Mouse (Mus musculus): ENCODE measurements around the gene Pknox1. TPM values are rescaled to one million over a fixed set of nuclear protein-coding genes. Genes with fewer than 3 reads are reported as not detected.
A peak's percentile ranks its signal among the peaks of the same experiment; 100 is the strongest.

Gene Pknox1
- total RNA-seq, 2 experiments from 2014 or later: 7.9 to 10.7 TPM

- intact Hi-C loops (cut with DNase I; ENCODE audit: low total_unique reads): no loop called here
- no peak for DNase-seq
Measured at GRCm38 (mm10) chr17:31636277-31636941, 71.9 kb downstream of the Pknox1 start.

DNA sequence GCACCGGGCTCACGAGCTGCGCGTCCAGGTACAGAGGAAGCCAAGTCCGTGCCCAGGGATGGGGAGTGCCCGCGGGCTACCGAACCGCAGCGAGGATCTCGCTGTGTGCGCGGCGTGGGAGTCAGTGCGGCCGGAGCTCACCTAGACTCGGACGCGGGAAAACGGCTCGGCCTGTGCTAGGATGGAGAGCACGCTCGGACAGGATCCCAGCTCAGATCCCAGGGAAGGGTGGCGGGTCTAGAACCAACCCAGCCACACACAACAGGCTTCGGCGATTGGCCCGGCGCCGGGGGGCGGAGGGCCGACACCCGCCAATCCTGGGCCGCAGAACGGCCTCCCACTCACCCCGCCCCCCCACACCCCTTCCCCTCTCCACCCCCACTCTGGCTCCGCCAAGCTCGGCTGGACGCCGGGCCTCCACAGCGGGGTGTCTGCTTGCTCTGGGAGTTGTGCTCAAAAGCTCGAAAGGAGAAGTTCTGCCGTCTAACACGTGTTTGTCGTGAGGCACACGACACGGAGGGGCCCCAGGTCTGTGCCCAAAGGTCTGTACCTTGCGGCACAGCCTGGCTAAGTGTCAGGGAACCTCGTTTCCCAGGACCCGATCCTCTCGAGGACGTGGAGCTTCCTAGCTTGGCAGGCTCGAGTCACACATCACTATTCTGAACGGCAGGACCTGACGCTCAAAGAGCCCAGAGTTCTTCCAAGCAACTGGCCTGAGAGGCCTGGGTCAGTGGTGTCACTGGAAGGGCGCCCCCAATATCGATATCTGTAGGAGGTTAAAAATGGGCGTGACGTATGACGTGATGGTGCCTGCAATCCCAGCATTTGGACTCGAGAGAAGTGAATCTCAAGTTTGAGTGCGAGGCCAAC, 72.6 kb downstream of the Pknox1 start, which contains the start of gene Cbs:
Gene Cbs (minus strand): TSS at position 297 of the 870 bp plus-strand sequence.
- DNase-seq: peak; percentile 85
- intact Hi-C loops (cut with DNase I; ENCODE audit: low total_unique reads): no loop called here

DNA sequence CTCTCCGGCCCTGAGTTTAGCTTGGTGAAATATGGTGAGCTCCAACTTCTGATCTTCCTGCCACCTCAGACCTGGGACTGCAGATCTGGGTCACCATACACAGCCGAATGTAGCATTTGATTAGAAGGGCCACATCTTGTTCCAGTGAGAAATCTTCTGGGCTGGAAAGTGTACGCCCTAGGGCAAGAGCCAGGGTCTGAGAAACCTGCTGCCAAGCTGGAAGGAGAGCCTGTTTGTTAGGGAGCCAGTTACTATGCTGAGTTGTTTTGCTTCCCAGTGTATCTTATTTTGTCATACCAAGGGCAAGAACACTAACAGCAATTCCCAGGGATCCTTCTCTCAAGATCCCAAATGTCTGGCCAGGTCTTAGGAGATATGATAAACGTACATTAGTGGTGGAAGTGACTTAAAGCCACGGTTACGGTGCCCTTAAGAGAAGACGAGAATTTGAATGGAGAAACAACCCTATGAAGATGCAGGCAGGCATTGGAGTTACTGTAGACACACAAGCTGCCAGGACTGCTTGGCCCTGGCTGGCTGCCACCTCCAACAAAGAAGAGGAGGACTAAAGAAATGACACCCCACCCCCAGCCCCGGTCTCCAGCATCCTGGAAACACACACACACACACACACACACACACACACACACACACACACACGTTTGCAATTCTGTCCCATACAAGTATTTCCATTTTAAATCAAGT, 73.5 kb downstream of the Pknox1 start:
- DNase-seq: peak; percentile 52
- intact Hi-C loops (cut with DNase I; ENCODE audit: low total_unique reads): no loop called here

- intact Hi-C loops (cut with DNase I; ENCODE audit: low total_unique reads): no loop called here
- DNase-seq: no peak
Measured at GRCm38 (mm10) chr17:31639651-31640050, 75.1 kb downstream of the Pknox1 start.

DNA sequence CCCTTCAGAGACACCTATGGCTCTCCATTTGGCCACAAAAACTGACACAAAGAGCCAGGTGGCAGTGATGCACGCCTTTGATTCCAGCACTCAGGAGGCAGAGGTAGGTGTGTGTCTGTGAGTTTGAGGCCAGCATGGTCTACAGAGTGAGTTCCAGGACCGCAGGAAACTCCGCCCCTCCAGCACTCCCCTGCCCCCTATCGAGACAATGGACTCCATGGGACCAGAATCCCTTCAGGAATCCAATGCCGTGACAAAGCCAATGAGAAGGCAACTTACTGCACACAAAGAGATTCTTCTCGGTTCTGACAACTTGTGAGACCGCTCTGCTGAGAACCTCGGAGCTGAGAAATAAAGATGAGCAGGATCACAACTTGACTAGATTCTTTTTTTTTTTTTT, 77.8 kb downstream of the Pknox1 start:
- no peak for DNase-seq
- intact Hi-C loops (cut with DNase I; ENCODE audit: low total_unique reads): no loop called here

GRCm38 (mm10) chr17:31642913-31643312, 78.4 kb downstream of the Pknox1 start:
- intact Hi-C loops (cut with DNase I; ENCODE audit: low total_unique reads): no loop called here

GRCm38 (mm10) chr17:31646199-31647002, 81.9 kb downstream of the Pknox1 start:
- DNase-seq: no peak
- intact Hi-C loops (cut with DNase I; ENCODE audit: low total_unique reads): no loop called here

More at GRCm38 (mm10) chr17:31642913-31643312, 78.4 kb downstream of the Pknox1 start:
- DNase-seq: no peak

GRCm38 (mm10) chr17:31652152-31652551, 87.6 kb downstream of the Pknox1 start:
- intact Hi-C loops (cut with DNase I; ENCODE audit: low total_unique reads): loop anchor here (10.0 kb wide), 1 partner anchor 87 kb away; the partner anchor contains the start of gene Pknox1
- DNase-seq: no peak

GRCm38 (mm10) chr17:31653277-31653676, 88.7 kb downstream of the Pknox1 start:
- no peak for DNase-seq
- intact Hi-C loops (cut with DNase I; ENCODE audit: low total_unique reads): loop anchor here (10.0 kb wide), 1 partner anchor 88 kb away; the partner anchor contains the start of gene Pknox1

GRCm38 (mm10) chr17:31655366-31655765, 90.8 kb downstream of the Pknox1 start:
- intact Hi-C loops (cut with DNase I; ENCODE audit: low total_unique reads): loop anchor here (5.0 to 10.0 kb wide), 2 partner anchors 91 to 138 kb away; partner anchors contain the start of genes Pknox1 and Wdr4
- DNase-seq: no peak

DNA sequence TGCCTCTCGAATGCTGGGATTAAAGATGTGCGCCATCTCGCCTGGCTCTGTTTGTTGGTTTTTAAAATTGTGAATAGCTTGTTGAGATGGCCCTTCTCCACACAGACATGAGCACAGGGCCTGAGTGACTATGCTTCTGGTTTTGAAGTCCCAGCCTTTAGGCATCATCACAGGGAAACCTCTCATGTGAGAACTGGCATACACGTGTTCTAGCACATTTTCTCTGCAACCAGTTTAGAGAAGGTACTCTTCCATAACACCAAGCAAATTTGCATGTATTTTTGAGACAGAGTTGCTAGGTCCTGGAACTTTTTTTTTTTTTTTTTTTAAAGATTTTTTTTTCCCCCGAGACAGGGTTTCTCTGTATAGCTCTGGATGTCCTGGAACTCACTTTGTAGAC, 92.1 kb downstream of the Pknox1 start:
- intact Hi-C loops (cut with DNase I; ENCODE audit: low total_unique reads): loop anchor here (5.0 to 10.0 kb wide), 2 partner anchors 92 to 139 kb away; partner anchors contain the start of genes Pknox1 and Wdr4
- DNase-seq: no peak

Small RNA genes lying within 50 kb of the gene (microRNA-seq; reads per million reads assigned to microRNA genes)
- gene Gm24970: 0 reads per million in 2 experiments

Other genes with a start within 250 kb of the Pknox1 start
- gene Pde9a, start 178.5 kb upstream of the Pknox1 start, total RNA-seq (2021): 1 to 10 TPM; 4.5 to 6.5 TPM
- gene Wdr4, start 44.8 kb upstream of the Pknox1 start, total RNA-seq (2021): 1 to 10 TPM; 6.7 to 7.9 TPM
- 100 to 1,000 TPM; 423 to 456 TPM for gene Ndufv3, start 44.6 kb upstream of the Pknox1 start, total RNA-seq (2021)
- gene Cbs, start 72.5 kb downstream of the Pknox1 start, total RNA-seq (2021): under 1 TPM; 0.35 to 0.44 TPM
- 10 to 100 TPM; 69.9 to 83.9 TPM for gene U2af1, start 94.2 kb downstream of the Pknox1 start, total RNA-seq (2021)
- not detected for gene Cryaa, start 113.1 kb downstream of the Pknox1 start, total RNA-seq (2021)